Mouse (Mus musculus): ENCODE measurements at regions not wholly inside any gene's neighbourhood (a gene's known extent, or its start where the extent isn't known, plus 50 kb on each side); places are given as distances from the start of the nearest gene placed in this dataset.

GRCm38 (mm10) chr3:34503874-34504572 lies 146.2 kb upstream of the Sox2 start:
- no peak overlapping the region for H3K4me3 ChIP-seq (ENCODE audit: low read depth, low read length)
- TF ChIP-seq CTCF (IDR thresholded peaks at IDR 0.05; ENCODE audit: extremely low read depth, insufficient read length, insufficient replicate concordance, low read depth, low read length) (no peak), POLR2A (IDR thresholded peaks at IDR 0.05; ENCODE audit: low read depth, low read length) (no peak)
- 50% methylated on average over 13 of the region's 13 CpGs for WGBS
- no peaks in the 10 kb centered on the region for H3K27me3 ChIP-seq (ENCODE audit: control insufficient read depth, insufficient read depth, low read length)
- H3K4me1 ChIP-seq (ENCODE audit: control insufficient read depth, insufficient read depth, insufficient read length, low read length): no peaks in the 10 kb centered on the region
- no peaks in the 10 kb centered on the region for H3K36me3 ChIP-seq (ENCODE audit: control insufficient read depth, insufficient read depth, low read length)
- H3K27ac ChIP-seq (ENCODE audit: insufficient read depth, low read depth, low read length): no peak overlapping the region

- Histone ChIP-seq H3K27ac (ENCODE audit: insufficient read depth, low read depth, low read length) (no peak overlapping the region), H3K4me1 (ENCODE audit: control insufficient read depth, insufficient read depth, insufficient read length, low read length) (no peaks in the 10 kb centered on the region), H3K4me3 (ENCODE audit: low read depth, low read length) (no peak overlapping the region), H3K27me3 (ENCODE audit: control insufficient read depth, insufficient read depth, low read length) (no peaks in the 10 kb centered on the region), H3K36me3 (ENCODE audit: control insufficient read depth, insufficient read depth, low read length) (no peaks in the 10 kb centered on the region)
- 86% methylated on average over 8 of the region's 8 CpGs for WGBS
- TF ChIP-seq POLR2A (IDR thresholded peaks at IDR 0.05; ENCODE audit: low read depth, low read length) (no peak), CTCF (IDR thresholded peaks at IDR 0.05; ENCODE audit: extremely low read depth, insufficient read length, insufficient replicate concordance, low read depth, low read length) (no peak)
Observed at GRCm38 (mm10) chr3:34496839-34497238, 153.4 kb upstream of the Sox2 start.

- 45% methylated on average over 3 of the region's 3 CpGs for WGBS
- TF ChIP-seq CTCF (IDR thresholded peaks at IDR 0.05; ENCODE audit: extremely low read depth, insufficient read length, insufficient replicate concordance, low read depth, low read length) (no peak), POLR2A (IDR thresholded peaks at IDR 0.05; ENCODE audit: low read depth, low read length) (no peak)
- no peak overlapping the region for H3K27ac ChIP-seq (ENCODE audit: insufficient read depth, low read depth, low read length)
Observed at GRCm38 (mm10) chr3:34495615-34496014, 154.6 kb upstream of the Sox2 start.

GRCm38 (mm10) chr3:34493921-34494320 lies 156.3 kb upstream of the Sox2 start:
- Histone ChIP-seq H3K27me3 (ENCODE audit: control insufficient read depth, insufficient read depth, low read length) (no peaks in the 10 kb centered on the region), H3K4me1 (ENCODE audit: control insufficient read depth, insufficient read depth, insufficient read length, low read length) (no peaks in the 10 kb centered on the region), H3K27ac (ENCODE audit: insufficient read depth, low read depth, low read length) (no peak overlapping the region), H3K4me3 (ENCODE audit: low read depth, low read length) (no peak overlapping the region), H3K36me3 (ENCODE audit: control insufficient read depth, insufficient read depth, low read length) (no peaks in the 10 kb centered on the region)
- no peak for TF ChIP-seq CTCF (IDR thresholded peaks at IDR 0.05; ENCODE audit: extremely low read depth, insufficient read length, insufficient replicate concordance, low read depth, low read length)
- TF ChIP-seq POLR2A (IDR thresholded peaks at IDR 0.05; ENCODE audit: low read depth, low read length): no peak

More at GRCm38 (mm10) chr3:34495615-34496014, 154.6 kb upstream of the Sox2 start:
- no peaks in the 10 kb centered on the region for H3K36me3 ChIP-seq (ENCODE audit: control insufficient read depth, insufficient read depth, low read length)
- no peaks in the 10 kb centered on the region for H3K4me1 ChIP-seq (ENCODE audit: control insufficient read depth, insufficient read depth, insufficient read length, low read length)
- H3K27me3 ChIP-seq (ENCODE audit: control insufficient read depth, insufficient read depth, low read length): no peaks in the 10 kb centered on the region
- no peak overlapping the region for H3K4me3 ChIP-seq (ENCODE audit: low read depth, low read length)

- no peaks in the 10 kb centered on the region for H3K27me3 ChIP-seq (ENCODE audit: control insufficient read depth, insufficient read depth, low read length)
- no peaks in the 10 kb centered on the region for H3K36me3 ChIP-seq (ENCODE audit: control insufficient read depth, insufficient read depth, low read length)
- no peaks in the 10 kb centered on the region for H3K4me1 ChIP-seq (ENCODE audit: control insufficient read depth, insufficient read depth, insufficient read length, low read length)
- WGBS: 86% methylated on average over 2 of the region's 2 CpGs
- TF ChIP-seq POLR2A (IDR thresholded peaks at IDR 0.05; ENCODE audit: low read depth, low read length) (no peak), CTCF (IDR thresholded peaks at IDR 0.05; ENCODE audit: extremely low read depth, insufficient read length, insufficient replicate concordance, low read depth, low read length) (no peak)
- no peak overlapping the region for H3K27ac ChIP-seq (ENCODE audit: insufficient read depth, low read depth, low read length)
- H3K4me3 ChIP-seq (ENCODE audit: low read depth, low read length): no peak overlapping the region
Observed at GRCm38 (mm10) chr3:34489008-34489407, 161.2 kb upstream of the Sox2 start.

GRCm38 (mm10) chr3:34486441-34487050 lies 163.7 kb upstream of the Sox2 start:
- 32% methylated on average over 9 of the region's 9 CpGs for WGBS
- H3K27me3 ChIP-seq (ENCODE audit: control insufficient read depth, insufficient read depth, low read length): no peaks in the 10 kb centered on the region
- no peak overlapping the region for H3K4me3 ChIP-seq (ENCODE audit: low read depth, low read length)
- no peaks in the 10 kb centered on the region for H3K36me3 ChIP-seq (ENCODE audit: control insufficient read depth, insufficient read depth, low read length)
- no peak overlapping the region for H3K27ac ChIP-seq (ENCODE audit: insufficient read depth, low read depth, low read length)
- H3K4me1 ChIP-seq (ENCODE audit: control insufficient read depth, insufficient read depth, insufficient read length, low read length): no peaks in the 10 kb centered on the region
- TF ChIP-seq POLR2A (IDR thresholded peaks at IDR 0.05; ENCODE audit: low read depth, low read length): no peak
- TF ChIP-seq CTCF (IDR thresholded peaks at IDR 0.05; ENCODE audit: extremely low read depth, insufficient read length, insufficient replicate concordance, low read depth, low read length): no peak

GRCm38 (mm10) chr3:34485345-34486223 lies 164.6 kb upstream of the Sox2 start:
- no peaks in the 10 kb centered on the region for H3K4me1 ChIP-seq (ENCODE audit: control insufficient read depth, insufficient read depth, insufficient read length, low read length)
- no peak overlapping the region for H3K4me3 ChIP-seq (ENCODE audit: low read depth, low read length)
- 19% methylated on average over 15 of the region's 15 CpGs for WGBS
- no peaks in the 10 kb centered on the region for H3K27me3 ChIP-seq (ENCODE audit: control insufficient read depth, insufficient read depth, low read length)
- H3K36me3 ChIP-seq (ENCODE audit: control insufficient read depth, insufficient read depth, low read length): no peaks in the 10 kb centered on the region
- no peak overlapping the region for H3K27ac ChIP-seq (ENCODE audit: insufficient read depth, low read depth, low read length)
- TF ChIP-seq CTCF (IDR thresholded peaks at IDR 0.05; ENCODE audit: extremely low read depth, insufficient read length, insufficient replicate concordance, low read depth, low read length) (no peak), POLR2A (IDR thresholded peaks at IDR 0.05; ENCODE audit: low read depth, low read length) (no peak)
